Mouse (Mus musculus) bone marrow, adult 2 months (tissue): ENCODE measurements around the gene Serinc5.

Experiments used
- CTCF ChIP-seq: fragments of 200-500 bp; IDR thresholded peaks from 2 replicates; pipeline ENCODE4 v1.5.1; 2011; ENCODE audit warnings: low read length, control low read depth; ENCODE audit not compliant: control insufficient read depth, insufficient read depth
- POLR2A ChIP-seq: fragments of 200-500 bp; IDR thresholded peaks from 2 replicates; pipeline ENCODE4 v1.6.1; 2011; ENCODE audit warnings: low read depth, mild to moderate bottlenecking, control low read depth, low read length, borderline replicate concordance; ENCODE audit not compliant: control insufficient read depth

GRCm38 (mm10) chr13:92696491-92696939 lies 85.6 kb downstream of the Serinc5 start:
- TF ChIP-seq CTCF (no peak), POLR2A (no peak)
